Mouse (Mus musculus) stomach, postnatal 0 days (tissue): Measurements from ENCODE around the gene Nrf1. TPM values are rescaled to one million over a fixed set of nuclear protein-coding genes. Genes with fewer than 3 reads are reported as not detected.
A peak's percentile ranks its signal among the peaks of the same experiment; 100 is the strongest.

Experiments used
- ATAC-seq: fragments of 200-750 bp; cut with Nextera tagmentation; 2 replicates; pipeline ENCODE4 v1.8.0; 2017; ENCODE audit not compliant: low FRiP score, low TSS enrichment
- DNase-seq: peaks from one replicate; pipeline ENCODE4 v3.0.0-alpha.2; 2016; ENCODE audit warnings: low spot score
- H3K27ac ChIP-seq: fragments of 300-500 bp; sonication (generic); replicated peaks from 2 replicates; pipeline ENCODE4 v1.5.1; 2014; ENCODE audit warnings: mild to moderate bottlenecking, control low read depth
- H3K27me3 ChIP-seq: fragments of 300-500 bp; sonication (generic); 2 replicates; pipeline ENCODE4 v1.6.1; 2014; ENCODE audit warnings: low read length; ENCODE audit not compliant: control insufficient read depth, insufficient read depth
- H3K36me3 ChIP-seq: fragments of 300-500 bp; sonication (generic); 2 replicates; pipeline ENCODE4 v1.6.1; 2014; ENCODE audit warnings: low read length, mixed read lengths; ENCODE audit not compliant: control insufficient read depth, insufficient read depth
- H3K4me1 ChIP-seq: fragments of 300-500 bp; sonication (generic); replicated peaks from 2 replicates; pipeline ENCODE4 v1.6.1; 2014; ENCODE audit warnings: antibody characterized with exemption; ENCODE audit not compliant: control insufficient read depth, insufficient read depth
- H3K4me2 ChIP-seq: fragments of 300-500 bp; sonication (generic); replicated peaks from 2 replicates; pipeline ENCODE4 v1.6.1; 2014; ENCODE audit warnings: low read depth, mild to moderate bottlenecking, control low read depth, moderate library complexity
- H3K4me3 ChIP-seq: fragments of 300-500 bp; sonication (generic); 2 replicates; pipeline ENCODE4 v1.5.1; 2014; ENCODE audit warnings: low read depth, low read length, control low read depth
- H3K9ac ChIP-seq: fragments of 300-500 bp; sonication (generic); 2 replicates; pipeline ENCODE4 v1.6.1; 2014; ENCODE audit warnings: mild to moderate bottlenecking, low read length, control low read depth, mixed read lengths
- H3K9me3 ChIP-seq: fragments of 300-500 bp; sonication (generic); 2 replicates; pipeline ENCODE4 v1.6.1; 2016; ENCODE audit warnings: low read length; ENCODE audit not compliant: control insufficient read depth
- CTCF ChIP-seq: IDR thresholded peaks from 2 replicates; pipeline ENCODE4 v1.5.1; 2016; ENCODE audit warnings: antibody characterized with exemption, low read depth, mild to moderate bottlenecking, moderate library complexity
- EP300 ChIP-seq: optimal IDR thresholded peaks from 2 replicates; pipeline ENCODE3; 2016; ENCODE audit warnings: antibody characterized with exemption
- WGBS: fragments of 180-500 bp; shearing (Covaris S2); extraction: QIAGEN DNeasy Blood & Tissue Kit; methylation state at CpG from one replicate; pipeline ENCODE4 v1.1.7; 2014; 5-methylcytosine and 5-hydroxymethylcytosine counted together
- polyA plus RNA-seq: library from polyadenylated mRNA; unstranded; fragments of >200 nt; fragmentation: Nextera tagmentation; extraction: Ambion mirVana; gene quantifications from 2 replicates; pipeline ENCODE4 v1.2.1, GENCODE M21; 2015

Nrf1 gene
- polyA plus RNA-seq, 1 experiment from 2014 or later = 15.1 TPM

DNA sequence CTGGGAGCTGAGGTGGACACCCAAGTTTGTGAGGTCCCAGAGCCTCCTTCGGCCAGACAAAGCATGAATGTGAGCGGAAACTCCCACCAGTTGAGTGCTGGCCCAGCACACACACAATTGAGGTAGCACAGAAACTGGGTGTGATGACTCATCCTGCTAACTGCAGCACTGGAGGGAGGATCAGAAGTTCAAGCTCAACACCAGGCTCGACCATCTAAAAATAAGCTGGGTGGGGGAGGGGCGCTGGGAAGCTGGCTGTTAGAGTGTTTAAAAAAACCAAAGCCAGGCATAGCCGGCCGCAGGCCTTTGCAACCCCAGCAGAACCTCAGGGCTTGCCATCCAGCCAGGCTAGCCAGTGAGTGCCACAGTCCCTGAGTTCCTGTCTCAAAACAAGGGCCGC lies 114.3 kb downstream of the Nrf1 start:
- no peak overlapping the region for H3K27ac ChIP-seq
- ATAC-seq (no peak), DNase-seq (no peak)
- H3K9me3 ChIP-seq = no peaks in the 10 kb centered on the region
- H3K36me3 ChIP-seq = no peaks in the 10 kb centered on the region
- H3K4me2 ChIP-seq = no peak overlapping the region
- H3K27me3 ChIP-seq = no peaks in the 10 kb centered on the region
- peaks cover 3% of the 10 kb centered on the region; the same call in 1 of the 2 replicates for H3K4me1 ChIP-seq
- no peak overlapping the region for H3K4me3 ChIP-seq
- no peak overlapping the region for H3K9ac ChIP-seq
- 36% methylated on average over 7 of the region's 7 CpGs for WGBS
- TF ChIP-seq CTCF (no peak), EP300 (no peak)

DNA sequence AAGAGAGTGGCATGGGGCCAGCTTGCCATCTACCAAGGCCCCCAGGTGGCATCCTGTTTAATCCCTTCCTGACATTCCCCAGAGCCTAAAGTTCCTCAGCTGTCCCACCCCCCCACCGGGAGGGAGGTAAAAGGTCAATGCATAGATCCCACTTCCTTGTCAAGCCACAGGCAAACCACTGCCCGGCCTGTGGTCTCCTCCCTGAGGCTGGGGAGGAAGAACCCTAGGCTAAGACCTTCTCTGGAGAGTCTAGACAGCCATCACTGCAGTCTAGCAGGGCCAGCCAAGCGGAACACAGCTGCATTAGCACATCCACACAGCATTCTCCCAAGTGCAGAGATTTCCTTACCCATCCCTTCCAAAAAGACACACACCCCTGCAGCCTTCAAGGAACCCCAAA lies 118.6 kb downstream of the Nrf1 start:
- Histone ChIP-seq H3K9ac (no peak overlapping the region), H3K4me1 (peaks cover 3% of the 10 kb centered on the region; the same call in 1 of the 2 replicates), H3K36me3 (no peaks in the 10 kb centered on the region), H3K27ac (no peak overlapping the region), H3K9me3 (no peaks in the 10 kb centered on the region), H3K4me3 (no peak overlapping the region), H3K4me2 (no peak overlapping the region), H3K27me3 (peaks cover 3% of the 10 kb centered on the region; the same call in 1 of the 2 replicates)
- ATAC-seq (no peak), DNase-seq (no peak)
- TF ChIP-seq CTCF = no peak
- no peak for TF ChIP-seq EP300
- 69% methylated on average over 3 of the region's 3 CpGs for WGBS

DNA sequence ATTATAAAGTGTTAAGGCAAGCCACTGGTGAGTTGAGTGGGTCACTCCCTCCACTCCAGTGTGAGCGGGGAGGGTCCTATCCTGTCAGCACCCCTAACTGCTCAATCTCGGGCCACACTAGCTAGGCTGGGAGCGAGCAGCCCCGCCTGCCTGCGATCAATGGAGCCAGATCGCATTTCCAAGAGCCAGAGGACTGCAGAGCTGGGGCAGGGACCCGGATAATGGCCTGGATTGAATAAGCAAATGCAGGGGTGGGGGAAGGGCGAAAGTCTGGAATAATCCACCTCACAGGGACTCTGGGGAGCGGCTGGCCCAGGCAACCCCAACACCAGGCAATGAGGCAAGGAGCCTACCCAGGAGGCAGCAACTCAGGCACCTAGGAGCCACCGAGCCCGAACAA lies 119.4 kb downstream of the Nrf1 start:
- no peak for ATAC-seq
- 0 out of 2 replicates have a peak overlapping the region, but pooled peaks have one; percentile 14 for H3K4me2 ChIP-seq
- H3K9me3 ChIP-seq = no peaks in the 10 kb centered on the region
- peaks cover 3% of the 10 kb centered on the region; the same call in 1 of the 2 replicates for H3K27me3 ChIP-seq
- H3K36me3 ChIP-seq = no peaks in the 10 kb centered on the region
- peaks cover 2% of the 10 kb centered on the region; the same call in 1 of the 2 replicates for H3K4me1 ChIP-seq
- H3K9ac ChIP-seq = no peak overlapping the region
- H3K4me3 ChIP-seq = no peak overlapping the region
- 43% methylated on average over 11 of the region's 11 CpGs for WGBS
- no peak for DNase-seq
- TF ChIP-seq EP300 (no peak), CTCF (no peak)
- H3K27ac ChIP-seq = no peak overlapping the region

DNA sequence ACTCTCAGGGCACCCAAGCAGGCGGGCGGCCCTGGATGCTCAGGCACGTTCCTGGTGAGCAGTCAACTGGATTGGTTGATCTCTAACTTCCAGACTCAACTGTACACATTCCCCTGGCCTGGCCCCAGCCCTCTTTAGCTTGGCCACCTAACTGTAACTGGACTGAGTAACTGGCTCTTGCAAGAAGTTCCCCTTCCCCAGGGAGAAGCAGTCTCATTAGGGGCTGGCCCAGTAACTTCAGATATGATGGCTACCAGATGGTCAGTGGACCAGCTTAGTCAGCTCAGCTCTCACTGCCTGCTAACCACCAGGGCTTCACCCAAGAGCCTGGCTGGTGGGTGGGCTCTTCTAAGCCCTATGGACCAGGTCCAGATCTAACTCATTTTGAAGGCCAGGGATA lies 120.5 kb downstream of the Nrf1 start:
- Histone ChIP-seq H3K27me3 (peaks cover 6% of the 10 kb centered on the region; the same call in 1 of the 2 replicates), H3K9ac (no peak overlapping the region), H3K36me3 (no peaks in the 10 kb centered on the region), H3K4me1 (no peaks in the 10 kb centered on the region), H3K27ac (no peak overlapping the region), H3K4me3 (no peak overlapping the region), H3K9me3 (no peaks in the 10 kb centered on the region), H3K4me2 (no peak overlapping the region)
- 78% methylated on average over 3 of the region's 3 CpGs for WGBS
- TF ChIP-seq CTCF = no peak
- no peak for TF ChIP-seq EP300
- ATAC-seq (no peak), DNase-seq (no peak)

DNA sequence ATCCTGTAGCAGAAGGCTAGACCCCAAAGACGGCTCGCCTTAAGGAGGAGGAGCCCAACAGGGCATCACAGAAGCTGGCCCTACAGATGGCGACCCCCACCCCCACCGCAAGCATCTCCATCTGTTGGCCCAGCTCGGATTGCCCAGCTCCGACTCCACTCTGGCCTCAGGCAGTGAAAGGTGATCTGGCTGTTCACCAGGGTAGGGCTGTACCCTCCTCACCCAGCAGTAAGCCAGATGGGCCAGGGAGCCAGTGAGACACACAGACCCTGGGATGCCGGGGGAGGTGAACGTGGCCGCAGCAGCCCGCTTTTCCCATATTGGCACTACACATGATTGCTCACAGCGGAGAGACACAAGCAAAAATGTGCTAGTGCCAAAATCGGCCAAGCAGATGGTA lies 121.4 kb downstream of the Nrf1 start:
- WGBS = 83% methylated on average over 12 of the region's 12 CpGs
- H3K27me3 ChIP-seq = peaks cover 8% of the 10 kb centered on the region; the same call in 1 of the 2 replicates
- H3K27ac ChIP-seq = no peak overlapping the region
- no peak overlapping the region for H3K4me2 ChIP-seq
- no peak overlapping the region for H3K9ac ChIP-seq
- TF ChIP-seq EP300 = no peak
- no peak for TF ChIP-seq CTCF
- no peaks in the 10 kb centered on the region for H3K4me1 ChIP-seq
- no peak for DNase-seq
- H3K9me3 ChIP-seq = no peaks in the 10 kb centered on the region
- ATAC-seq = no peak
- no peaks in the 10 kb centered on the region for H3K36me3 ChIP-seq
- no peak overlapping the region for H3K4me3 ChIP-seq

DNA sequence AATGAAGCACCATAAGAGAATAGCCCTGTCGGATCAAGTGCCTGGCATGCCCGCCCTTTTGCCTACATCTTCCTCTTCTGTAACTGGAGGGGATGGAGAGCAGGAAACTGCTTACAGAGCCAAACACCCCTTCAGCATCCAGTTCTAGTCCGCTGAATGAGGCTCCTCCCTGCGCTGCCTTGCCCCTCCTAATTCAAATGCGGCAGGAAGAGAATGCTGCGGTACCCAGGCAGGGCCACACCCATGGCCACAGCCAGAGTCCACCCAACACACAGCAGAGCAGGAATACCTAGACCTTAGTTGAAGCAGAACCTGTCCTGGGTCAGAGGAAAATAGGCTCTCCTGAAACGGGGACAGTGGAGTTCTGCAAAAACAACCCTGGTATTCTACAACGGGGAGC lies 123.4 kb downstream of the Nrf1 start:
- Histone ChIP-seq H3K36me3 (no peaks in the 10 kb centered on the region), H3K27me3 (peaks cover 14% of the 10 kb centered on the region; the same call in 1 of the 2 replicates), H3K4me2 (no peak overlapping the region), H3K27ac (no peak overlapping the region), H3K9me3 (no peaks in the 10 kb centered on the region), H3K9ac (no peak overlapping the region), H3K4me3 (no peak overlapping the region), H3K4me1 (0 out of 2 replicates have a peak, but pooled peaks cover 3% of the 10 kb centered on the region)
- DNase-seq = no peak
- TF ChIP-seq EP300 (no peak), CTCF (no peak)
- 36% methylated on average over 8 of the region's 8 CpGs for WGBS
- no peak for ATAC-seq
